Mouse (Mus musculus) intestine, embryonic 15.5 days (tissue): ENCODE data around the gene Podxl. TPM values are rescaled to one million over a fixed set of nuclear protein-coding genes. Genes with fewer than 3 reads are reported as not detected.

ENCODE experiments used
- ATAC-seq: fragments of 200-750 bp; cut with Nextera tagmentation; 2 replicates; pipeline ENCODE4 v1.8.0; 2017; ENCODE audit warnings: moderate TSS enrichment, moderate library complexity
- H3K27ac ChIP-seq: fragments of 300-500 bp; sonication (generic); 2 replicates; pipeline ENCODE4 v1.5.1; 2015; ENCODE audit warnings: mild to moderate bottlenecking, inconsistent platforms
- H3K27me3 ChIP-seq: fragments of 300-500 bp; sonication (generic); replicated peaks from 2 replicates; pipeline ENCODE4 v1.6.1; 2015; ENCODE audit warnings: inconsistent platforms
- H3K36me3 ChIP-seq: fragments of 300-500 bp; sonication (generic); 2 replicates; pipeline ENCODE4 v1.6.1; 2015; ENCODE audit warnings: inconsistent platforms
- H3K4me1 ChIP-seq: fragments of 300-500 bp; sonication (generic); replicated peaks from 2 replicates; pipeline ENCODE4 v1.6.1; 2015; ENCODE audit warnings: inconsistent platforms
- H3K4me2 ChIP-seq: fragments of 300-500 bp; sonication (generic); replicated peaks from 2 replicates; pipeline ENCODE4 v1.6.1; 2015; ENCODE audit warnings: mild to moderate bottlenecking, inconsistent platforms
- H3K4me3 ChIP-seq: fragments of 300-500 bp; sonication (generic); replicated peaks from 2 replicates; pipeline ENCODE4 v1.5.1; 2015; ENCODE audit warnings: inconsistent platforms
- H3K9ac ChIP-seq: fragments of 300-500 bp; sonication (generic); 2 replicates; pipeline ENCODE4 v1.6.1; 2015; ENCODE audit warnings: inconsistent platforms
- H3K9me3 ChIP-seq: fragments of 300-500 bp; sonication (generic); 2 replicates; pipeline ENCODE4 v1.6.1; 2016; ENCODE audit warnings: inconsistent platforms
- WGBS: fragments of 180-500 bp; shearing (Covaris S2); methylation state at CpG from one replicate; pipeline ENCODE4 v1.1.7; 2015; 5-methylcytosine and 5-hydroxymethylcytosine counted together
- polyA plus RNA-seq: library from polyadenylated mRNA; unstranded; fragments of >200 nt; fragmentation: Nextera tagmentation; extraction: Ambion mirVana; gene quantifications from 2 replicates; pipeline ENCODE4 v1.2.1, GENCODE M21; 2015

The Podxl gene
- polyA plus RNA-seq, 1 experiment from 2014 or later, result 45.0 TPM

DNA sequence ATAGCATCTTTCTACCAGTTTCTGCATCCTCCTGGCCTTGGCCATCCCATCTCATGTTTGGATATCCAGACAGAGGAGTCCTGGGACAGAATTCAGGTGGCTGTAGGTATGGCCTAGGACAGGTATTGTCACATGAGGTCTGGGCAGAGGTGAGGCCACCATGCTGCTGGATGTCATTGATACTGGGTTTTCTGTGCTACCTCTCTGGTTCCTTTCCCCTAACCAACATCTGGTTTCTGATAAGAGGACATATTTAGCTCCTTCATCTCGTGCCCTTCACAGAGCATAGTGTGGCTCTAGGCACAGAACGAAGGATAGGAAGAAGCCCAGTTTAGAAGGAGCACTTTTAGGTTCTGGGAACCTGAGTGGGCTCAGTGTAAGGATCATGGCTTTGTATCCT, 28.3 kb upstream of the Podxl start:
- no peaks in the 10 kb centered on the region for H3K27me3 ChIP-seq
- no peak overlapping the region for H3K4me2 ChIP-seq
- no peak for ATAC-seq
- WGBS, result 72% methylated on average over 2 of the region's 2 CpGs
- H3K27ac ChIP-seq, result peak overlapping the region; percentile 48; the same call in 1 of the 2 replicates
- H3K9me3 ChIP-seq, result no peaks in the 10 kb centered on the region
- H3K4me3 ChIP-seq, result no peak overlapping the region
- H3K36me3 ChIP-seq, result no peaks in the 10 kb centered on the region
- peaks cover 23% of the 10 kb centered on the region for H3K4me1 ChIP-seq
- H3K9ac ChIP-seq, result no peak overlapping the region

DNA sequence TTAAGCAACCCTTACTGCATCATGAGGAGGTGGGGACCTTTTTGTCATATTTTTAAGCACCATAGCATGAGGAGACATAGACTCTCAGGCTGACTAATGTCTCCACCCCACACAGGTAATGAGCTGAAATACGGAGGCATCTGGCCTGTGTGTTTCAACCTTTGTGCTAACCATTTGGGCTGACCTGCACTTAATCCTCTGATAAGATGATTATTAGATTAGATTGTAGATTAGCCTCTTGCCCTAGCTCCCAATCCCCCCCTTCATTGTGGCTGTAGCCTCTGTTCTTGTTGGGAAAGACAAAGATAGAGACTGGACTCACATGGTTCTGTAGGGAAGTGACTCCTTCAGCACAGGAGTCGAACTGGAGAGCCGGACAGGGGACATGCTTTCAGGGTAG, 27.9 kb upstream of the Podxl start:
- Histone ChIP-seq H3K4me1 (peaks cover 19% of the 10 kb centered on the region), H3K27ac (no peak overlapping the region), H3K9ac (no peak overlapping the region), H3K9me3 (no peaks in the 10 kb centered on the region), H3K27me3 (no peaks in the 10 kb centered on the region), H3K36me3 (no peaks in the 10 kb centered on the region), H3K4me2 (no peak overlapping the region), H3K4me3 (no peak overlapping the region)
- 79% methylated on average over 3 of the region's 3 CpGs for WGBS
- ATAC-seq, result no peak

DNA sequence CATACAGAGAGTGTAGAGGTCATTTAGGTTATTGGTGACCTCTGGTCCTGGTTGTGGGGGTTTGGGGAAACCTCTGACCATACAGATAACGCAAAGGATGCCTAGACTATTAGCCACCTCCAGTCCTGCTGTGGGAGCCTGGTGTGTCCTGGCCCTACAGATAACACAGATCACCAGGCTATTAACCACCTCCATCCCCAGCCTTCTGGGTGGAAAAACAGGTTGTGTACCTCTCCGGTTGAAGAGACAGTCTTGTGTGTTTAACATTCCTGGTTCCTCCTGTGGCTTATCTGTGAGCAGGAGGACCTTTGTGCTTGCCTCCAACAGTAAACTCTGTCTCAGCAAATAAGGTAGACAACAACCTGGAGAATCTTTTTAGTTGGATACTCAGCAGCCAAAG, 27.0 kb upstream of the Podxl start:
- Histone ChIP-seq H3K27ac (no peak overlapping the region), H3K4me3 (no peak overlapping the region), H3K4me1 (peaks cover 12% of the 10 kb centered on the region; the same call in 1 of the 2 replicates), H3K9me3 (no peaks in the 10 kb centered on the region), H3K27me3 (no peaks in the 10 kb centered on the region), H3K9ac (no peak overlapping the region), H3K4me2 (no peak overlapping the region), H3K36me3 (no peaks in the 10 kb centered on the region)
- peak; percentile 66 for ATAC-seq
- 55% methylated on average over 2 of the region's 2 CpGs for WGBS

DNA sequence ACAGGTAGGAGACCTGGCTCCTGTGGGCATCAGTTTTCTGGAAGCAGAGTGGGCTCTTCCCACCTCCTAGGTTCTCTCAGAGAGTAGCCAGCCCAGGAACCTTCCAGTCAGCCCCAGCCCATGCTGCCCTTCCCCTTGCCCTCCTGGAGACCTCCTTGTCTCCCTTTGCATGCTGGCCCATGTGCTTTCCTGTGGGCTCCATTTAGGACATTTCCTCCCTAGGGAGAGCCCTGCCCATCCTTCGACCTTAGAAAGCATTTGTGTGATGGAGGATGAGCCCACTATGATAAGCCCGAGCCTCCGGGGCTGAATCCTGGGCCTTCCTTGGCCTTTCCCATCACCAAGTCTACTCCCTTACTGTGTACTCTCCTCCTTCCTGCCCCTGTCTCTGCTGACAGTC, 25.5 kb upstream of the Podxl start:
- Histone ChIP-seq H3K9me3 (no peaks in the 10 kb centered on the region), H3K4me3 (no peak overlapping the region), H3K4me1 (peaks cover 12% of the 10 kb centered on the region; the same call in 1 of the 2 replicates), H3K4me2 (no peak overlapping the region), H3K27me3 (no peaks in the 10 kb centered on the region), H3K9ac (no peak overlapping the region), H3K27ac (no peak overlapping the region), H3K36me3 (no peaks in the 10 kb centered on the region)
- WGBS, result 77% methylated on average over 3 of the region's 3 CpGs
- no peak for ATAC-seq

DNA sequence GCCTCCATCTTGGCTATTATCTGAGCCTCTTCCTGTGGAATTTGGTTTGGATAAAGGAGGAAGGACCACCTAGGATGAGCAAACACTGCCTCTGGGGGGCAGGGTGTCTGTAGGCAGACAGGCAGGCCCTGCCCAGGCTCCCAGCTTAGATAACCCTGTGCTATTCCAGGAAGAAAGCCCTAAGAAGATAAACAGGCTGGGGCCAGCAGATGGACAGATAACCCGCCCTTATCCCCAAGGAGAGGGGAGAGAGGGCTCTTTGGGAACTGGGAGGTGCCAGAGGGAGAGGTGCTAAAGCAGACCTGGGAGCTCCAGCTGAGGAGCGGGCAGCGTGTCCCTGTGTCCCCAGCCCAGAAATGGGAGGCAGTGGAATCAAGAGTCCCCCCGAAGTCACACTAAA, 23.9 kb upstream of the Podxl start:
- Histone ChIP-seq H3K27me3 (no peaks in the 10 kb centered on the region), H3K36me3 (no peaks in the 10 kb centered on the region), H3K4me3 (no peak overlapping the region), H3K27ac (no peak overlapping the region), H3K9ac (no peak overlapping the region), H3K4me1 (peaks cover 10% of the 10 kb centered on the region; the same call in 1 of the 2 replicates), H3K9me3 (no peaks in the 10 kb centered on the region), H3K4me2 (no peak overlapping the region)
- WGBS, result 39% methylated on average over 4 of the region's 4 CpGs
- ATAC-seq, result peak; percentile 39; the same call in 1 of the 2 replicates

DNA sequence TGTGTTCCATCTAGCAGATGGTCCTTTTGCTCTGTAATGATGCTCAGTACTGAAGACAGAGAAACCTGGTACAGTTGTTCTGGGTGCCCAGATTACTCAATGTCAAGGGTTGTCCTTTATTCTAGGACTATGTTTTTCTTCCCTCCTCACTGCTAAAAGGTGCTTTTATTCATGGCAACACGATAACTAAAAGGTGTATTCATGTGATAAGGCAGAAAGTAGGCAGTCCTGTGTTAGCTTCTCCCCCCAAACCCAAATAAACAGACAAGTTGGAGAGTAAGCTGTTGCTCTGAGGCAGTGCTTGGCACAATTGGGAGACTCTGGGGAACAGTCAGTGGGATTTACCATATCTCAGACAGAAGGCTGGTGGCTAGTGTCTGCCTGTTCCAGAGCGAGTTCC, 22.3 kb upstream of the Podxl start:
- H3K27me3 ChIP-seq, result no peaks in the 10 kb centered on the region
- no peaks in the 10 kb centered on the region for H3K36me3 ChIP-seq
- no peaks in the 10 kb centered on the region for H3K9me3 ChIP-seq
- no peak for ATAC-seq
- H3K9ac ChIP-seq, result no peak overlapping the region
- no peak overlapping the region for H3K27ac ChIP-seq
- H3K4me3 ChIP-seq, result no peak overlapping the region
- 88% methylated on average over 2 of the region's 2 CpGs for WGBS
- H3K4me2 ChIP-seq, result no peak overlapping the region
- H3K4me1 ChIP-seq, result 0 out of 2 replicates have a peak, but pooled peaks cover 5% of the 10 kb centered on the region

DNA sequence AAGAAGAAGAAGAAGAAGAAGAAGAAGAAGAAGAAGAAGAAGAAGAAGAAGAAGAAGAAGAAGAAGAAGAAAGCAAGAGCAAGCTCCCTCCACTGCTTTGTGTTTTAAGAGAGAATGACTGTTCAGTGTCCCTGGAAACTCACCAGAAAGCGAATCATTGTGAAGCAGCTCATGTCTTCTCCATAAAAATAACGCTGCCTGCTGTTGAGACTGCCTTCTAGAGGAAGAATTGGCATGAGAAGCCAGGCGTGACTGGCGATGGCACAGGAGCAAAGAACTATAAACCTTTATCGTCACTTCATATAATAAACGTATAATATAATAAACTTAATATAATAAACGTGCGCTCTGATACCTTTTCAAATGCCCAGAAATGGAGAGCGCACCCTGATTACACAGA, 12.4 kb upstream of the Podxl start:
- Histone ChIP-seq H3K9ac (no peak overlapping the region), H3K27me3 (no peaks in the 10 kb centered on the region), H3K4me1 (no peaks in the 10 kb centered on the region), H3K4me2 (no peak overlapping the region), H3K4me3 (no peak overlapping the region), H3K9me3 (no peaks in the 10 kb centered on the region), H3K27ac (no peak overlapping the region), H3K36me3 (no peaks in the 10 kb centered on the region)
- 78% methylated on average over 9 of the region's 9 CpGs for WGBS
- ATAC-seq, result no peak

DNA sequence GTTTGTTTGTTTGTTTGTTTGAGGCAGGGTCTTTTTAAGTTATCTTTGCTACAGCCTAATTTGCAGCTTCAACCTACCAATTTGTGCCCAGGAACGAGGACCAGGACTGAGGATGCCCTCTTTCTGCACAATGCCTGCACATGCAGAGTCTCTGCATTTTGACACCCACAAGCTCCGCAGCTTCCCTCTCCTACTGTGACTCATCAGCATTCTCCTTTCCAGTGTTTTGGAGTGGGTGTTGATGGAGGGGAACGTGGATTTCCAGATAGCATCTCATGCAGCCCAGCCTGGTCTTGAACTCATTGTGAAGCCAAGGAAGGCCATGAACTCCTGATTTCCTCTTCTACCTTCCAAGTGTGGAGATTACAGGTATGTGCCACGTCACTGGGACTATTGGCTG, 11.3 kb upstream of the Podxl start:
- H3K9ac ChIP-seq, result no peak overlapping the region
- no peaks in the 10 kb centered on the region for H3K27me3 ChIP-seq
- no peaks in the 10 kb centered on the region for H3K4me1 ChIP-seq
- no peak overlapping the region for H3K4me3 ChIP-seq
- ATAC-seq, result no peak
- no peak overlapping the region for H3K27ac ChIP-seq
- H3K9me3 ChIP-seq, result no peaks in the 10 kb centered on the region
- H3K36me3 ChIP-seq, result no peaks in the 10 kb centered on the region
- WGBS, result 69% methylated on average over 4 of the region's 4 CpGs
- no peak overlapping the region for H3K4me2 ChIP-seq

DNA sequence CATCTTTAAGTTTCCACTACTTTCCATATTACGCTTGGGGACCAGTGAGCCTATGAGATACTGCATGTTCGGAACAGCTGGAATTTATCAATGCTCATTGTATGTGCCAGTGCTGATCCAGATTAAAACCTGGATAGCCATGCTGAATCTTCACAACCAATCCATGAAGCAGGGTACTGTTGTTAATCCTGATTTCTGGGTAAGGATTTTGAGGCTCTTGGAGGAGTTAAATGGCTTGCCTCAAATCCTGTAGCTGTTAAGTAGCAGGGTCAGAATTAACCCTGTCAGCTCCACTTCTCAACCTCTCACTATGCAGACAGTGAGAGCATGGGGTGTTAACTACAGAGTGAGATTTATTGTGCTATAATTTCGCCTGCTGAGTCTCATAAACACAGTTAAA, 7.7 kb upstream of the Podxl start:
- WGBS, result 65% methylated on average over 3 of the region's 3 CpGs
- Histone ChIP-seq H3K27me3 (no peaks in the 10 kb centered on the region), H3K9me3 (no peaks in the 10 kb centered on the region), H3K36me3 (no peaks in the 10 kb centered on the region), H3K4me1 (no peaks in the 10 kb centered on the region), H3K9ac (no peak overlapping the region), H3K4me3 (no peak overlapping the region), H3K4me2 (no peak overlapping the region), H3K27ac (no peak overlapping the region)
- no peak for ATAC-seq

DNA sequence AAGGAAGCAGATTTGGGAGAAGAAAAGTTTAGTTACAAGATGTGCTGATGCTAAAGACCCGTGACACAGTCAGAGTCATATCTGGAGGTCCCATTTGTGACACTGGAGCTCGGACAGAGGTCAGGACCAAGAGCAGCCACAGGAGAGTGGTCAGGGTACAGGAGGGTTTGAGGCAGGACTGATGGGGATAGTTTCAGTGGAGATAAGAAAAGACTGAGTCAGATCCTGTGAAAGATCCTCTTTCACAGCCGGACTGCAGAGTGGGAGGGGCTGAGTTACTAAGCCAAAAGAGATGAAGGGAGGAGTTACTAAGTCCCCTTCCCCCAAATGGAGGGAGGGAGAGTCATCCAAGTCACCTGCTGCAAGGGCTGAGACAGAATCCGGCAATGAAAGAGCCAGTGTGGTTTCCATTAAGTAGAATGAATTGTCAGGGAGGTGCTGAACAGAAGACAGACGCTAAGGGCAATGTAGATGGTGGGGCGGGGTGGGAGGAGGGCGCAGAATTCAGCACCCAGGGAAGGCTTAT, 4.4 kb upstream of the Podxl start:
- H3K9me3 ChIP-seq, result no peaks in the 10 kb centered on the region
- H3K4me2 ChIP-seq, result no peak overlapping the region
- H3K9ac ChIP-seq, result no peak overlapping the region
- H3K4me1 ChIP-seq, result peaks cover 9% of the 10 kb centered on the region
- H3K27ac ChIP-seq, result no peak overlapping the region
- peaks cover 4% of the 10 kb centered on the region for H3K27me3 ChIP-seq
- WGBS, result 32% methylated on average over 7 of the region's 7 CpGs
- no peak overlapping the region for H3K4me3 ChIP-seq
- H3K36me3 ChIP-seq, result no peaks in the 10 kb centered on the region
- ATAC-seq, result no peak

DNA sequence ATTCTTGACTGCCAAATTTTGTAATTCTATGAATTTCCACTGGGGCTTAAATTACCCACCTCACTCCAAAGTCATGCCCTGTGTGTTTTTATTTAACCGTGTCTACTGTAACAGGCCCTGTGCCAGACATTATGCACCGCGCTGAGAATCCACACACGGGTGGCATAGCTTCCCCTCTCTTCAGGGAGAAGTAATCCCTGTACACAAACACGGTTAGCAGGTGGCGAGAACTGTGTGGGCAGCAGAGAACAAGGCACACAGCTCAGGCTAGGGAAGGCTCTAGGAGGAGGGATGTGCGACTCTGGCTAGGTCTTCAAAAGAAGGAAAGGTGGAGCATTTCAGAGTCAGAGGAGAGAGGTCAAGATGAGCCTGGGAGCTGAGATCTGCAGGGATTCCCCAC, 3.4 kb upstream of the Podxl start:
- WGBS, result 49% methylated on average over 7 of the region's 7 CpGs

DNA sequence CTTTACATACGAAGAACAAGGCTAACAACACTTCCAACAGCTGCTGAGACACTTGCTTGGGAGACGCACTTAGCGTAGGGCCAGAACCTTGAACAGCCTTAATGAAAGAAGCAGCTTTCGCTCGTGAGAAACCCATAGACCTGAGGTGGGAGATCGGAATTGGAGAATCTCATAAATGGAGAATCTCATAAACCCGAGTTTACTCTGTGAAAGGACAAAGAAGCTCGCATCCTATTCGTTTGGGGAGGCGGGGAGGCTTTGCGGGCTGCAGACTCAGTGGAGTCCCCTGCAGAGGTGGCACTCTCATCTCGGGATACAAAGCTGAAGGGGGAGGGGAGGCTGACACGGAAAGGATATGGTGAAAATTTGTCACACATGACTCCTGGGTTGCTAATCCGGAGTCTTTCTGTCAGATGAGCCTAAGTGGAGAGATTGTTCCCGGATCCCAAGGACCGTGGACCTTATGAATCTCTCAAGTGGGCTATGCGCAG, 1.2 kb upstream of the Podxl start:
- H3K27me3 ChIP-seq, result peaks cover 8% of the 10 kb centered on the region
- H3K4me2 ChIP-seq, result peak overlapping the region; percentile 90
- WGBS, result 17% methylated on average over 17 of the region's 17 CpGs
- H3K9me3 ChIP-seq, result no peaks in the 10 kb centered on the region
- H3K9ac ChIP-seq, result no peak overlapping the region
- H3K4me3 ChIP-seq, result no peak overlapping the region; the same call in 1 of the 2 replicates
- peaks cover 9% of the 10 kb centered on the region for H3K4me1 ChIP-seq
- no peak overlapping the region for H3K27ac ChIP-seq
- no peaks in the 10 kb centered on the region for H3K36me3 ChIP-seq
- ATAC-seq, result no peak

More for the DNA sequence above, 3.4 kb upstream of the Podxl start:
- Histone ChIP-seq H3K4me2 (no peak overlapping the region), H3K27me3 (peaks cover 6% of the 10 kb centered on the region), H3K36me3 (no peaks in the 10 kb centered on the region), H3K9me3 (no peaks in the 10 kb centered on the region), H3K27ac (no peak overlapping the region), H3K4me3 (no peak overlapping the region), H3K9ac (no peak overlapping the region), H3K4me1 (peaks cover 9% of the 10 kb centered on the region)
- no peak for ATAC-seq

DNA sequence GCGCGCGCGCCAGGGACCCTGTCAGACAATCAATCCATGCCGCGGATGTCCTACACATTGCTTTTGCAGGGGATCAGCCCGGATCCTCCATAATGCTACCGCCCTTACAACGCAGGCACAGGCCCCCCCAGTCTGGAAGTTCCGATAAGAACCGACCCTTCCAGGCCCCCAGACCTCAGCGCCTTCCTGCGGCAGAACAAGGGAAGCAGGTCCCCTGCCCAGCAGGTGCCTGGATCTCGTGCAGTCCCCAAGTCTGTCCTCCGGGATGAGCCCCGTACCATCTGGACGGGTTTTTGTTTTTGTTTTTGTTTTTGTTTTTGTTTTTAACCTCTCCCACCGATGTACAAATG, 376 bp upstream of the Podxl start:
- Histone ChIP-seq H3K4me2 (peak overlapping the region; percentile 90), H3K9ac (peak overlapping the region; percentile 49; the same call in 1 of the 2 replicates), H3K4me1 (peaks cover 9% of the 10 kb centered on the region), H3K9me3 (no peaks in the 10 kb centered on the region), H3K27me3 (peaks cover 8% of the 10 kb centered on the region), H3K36me3 (no peaks in the 10 kb centered on the region), H3K4me3 (peak overlapping the region; percentile 65), H3K27ac (no peak overlapping the region)
- WGBS, result 0% methylated on average over 18 of the region's 18 CpGs
- no peak; the same call in 1 of the 2 replicates for ATAC-seq
